In the genomic region with DNA sequence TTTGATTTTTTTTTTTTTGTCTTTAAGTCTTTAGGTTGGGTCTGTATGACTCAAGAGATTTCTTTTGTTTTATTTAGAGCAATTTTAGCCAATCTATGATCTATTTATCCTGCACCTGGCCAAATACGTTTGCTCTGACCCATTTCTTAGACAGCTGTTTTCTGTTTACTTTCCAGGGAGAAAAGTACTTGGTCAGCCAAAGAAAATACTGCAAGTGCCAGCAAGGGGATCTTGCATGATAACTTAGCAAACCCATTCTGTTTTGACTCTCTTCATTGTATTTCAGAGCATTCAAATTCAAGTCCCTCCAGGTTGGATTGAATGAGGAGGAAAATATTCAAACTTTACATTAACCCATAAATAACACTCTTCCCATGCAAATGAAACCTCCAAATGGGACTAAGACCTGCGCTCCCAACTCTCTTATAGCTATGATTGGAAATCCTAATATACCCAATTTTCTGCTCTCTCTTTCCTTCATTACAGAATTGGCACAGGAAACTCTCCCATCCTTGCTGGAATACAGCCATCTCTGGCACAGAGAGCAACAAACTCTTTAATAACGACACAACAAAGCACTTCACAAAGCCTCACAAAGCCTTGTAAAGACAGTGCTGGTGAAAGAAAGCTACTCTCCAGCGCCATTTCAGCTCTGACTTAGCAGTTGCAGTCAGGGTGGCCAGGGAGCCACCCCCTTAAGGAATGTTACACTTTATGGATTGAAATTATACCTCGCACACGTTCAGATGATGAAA, we compare ENCODE assay signal across 1 mouse cellular context.
TF ChIP-seq lines count a peak whose summit lies in the region.

No protein-coding gene starts in this region.

TF ChIP-seq in myocyte, 11 proteins besides CTCF, POLR2A, EP300 and RAD21:
- TF ChIP-seq TCF3 (IDR thresholded peaks at IDR 0.05; ENCODE audit: insufficient read length, low read depth) (no peak), E2F4 (IDR thresholded peaks at IDR 0.05; ENCODE audit: insufficient read depth) (no peak), TCF12 (IDR thresholded peaks at IDR 0.05; ENCODE audit: insufficient read depth, poor library complexity, severe bottlenecking) (no peak), CEBPB (IDR thresholded peaks at IDR 0.05; ENCODE audit: insufficient read depth, poor library complexity, severe bottlenecking) (no peak), MYOG (IDR thresholded peaks at IDR 0.05; ENCODE audit: control insufficient read depth in 1 of 3, insufficient read depth in 1 of 3, insufficient read length in 2 of 3, low read depth in 2 of 3) (no peak), MYOD1 (IDR thresholded peaks at IDR 0.05; ENCODE audit: control insufficient read depth in 1 of 3, insufficient read length in 2 of 3, low read depth in 2 of 3) (no peak), MAX (IDR thresholded peaks at IDR 0.05; ENCODE audit: low read depth) (no peak), USF1 (IDR thresholded peaks at IDR 0.05; ENCODE audit: low read depth) (no peak), POLR2AphosphoS2 (IDR thresholded peaks at IDR 0.05; ENCODE audit: insufficient read length, low read depth) (no peak), REST (IDR thresholded peaks at IDR 0.05; ENCODE audit: insufficient read depth, insufficient read length) (no peak), SRF (IDR thresholded peaks at IDR 0.05; ENCODE audit: control insufficient read depth, insufficient read length, low read depth) (no peak)
